Mouse (Mus musculus) embryonic fibroblast, embryonic 13.5 days (primary cell): ENCODE measurements around the gene Slc5a4a.

Experiments
- CTCF ChIP-seq: IDR thresholded peaks from 2 replicates; pipeline ENCODE4 v1.5.1; 2011; ENCODE audit warnings: mild to moderate bottlenecking, control low read depth, low read length, moderate library complexity, borderline replicate concordance; ENCODE audit not compliant: insufficient read depth
- POLR2A ChIP-seq: IDR thresholded peaks from 2 replicates; pipeline ENCODE4 v1.6.1; 2011; ENCODE audit warnings: low read depth, mild to moderate bottlenecking, control low read depth, low read length, moderate library complexity

DNA sequence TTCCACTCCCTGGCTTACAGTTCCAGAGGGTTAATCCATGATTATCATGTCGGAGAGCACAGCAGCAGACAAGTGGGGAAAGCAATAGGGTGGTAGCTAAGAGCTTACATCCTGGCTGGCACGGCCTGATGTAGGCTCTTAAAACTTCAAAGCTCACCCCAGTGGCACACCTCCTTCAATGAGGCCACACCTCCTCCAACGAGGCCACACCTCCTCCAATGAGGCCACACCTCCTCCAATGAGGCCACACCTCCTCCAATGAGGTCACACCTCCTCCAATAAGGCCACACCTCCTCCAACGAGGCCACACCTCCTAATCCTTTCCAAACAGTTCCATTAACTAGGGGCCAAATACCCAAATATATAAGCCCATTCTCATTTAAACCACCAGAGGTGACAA, 66.9 kb downstream of the Slc5a4a start:
- TF ChIP-seq CTCF, result no peak
- no peak for TF ChIP-seq POLR2A
